Mouse (Mus musculus) forebrain, embryonic 10.5 days (tissue): ENCODE results near the gene Rras. TPM values are rescaled to one million over a fixed set of nuclear protein-coding genes. Genes with fewer than 3 reads are reported as not detected.

ENCODE experiments used
- DNase-seq: peaks from one replicate; pipeline ENCODE4 v3.0.0-alpha.2; 2017; ENCODE audit warnings: low spot score; ENCODE audit errors: extremely low spot score
- H3K27ac ChIP-seq: fragments of 300-500 bp; sonication (generic); 2 replicates; pipeline ENCODE4 v1.5.1; 2016; ENCODE audit warnings: mild to moderate bottlenecking
- H3K27me3 ChIP-seq: fragments of 300-500 bp; sonication (generic); 2 replicates; pipeline ENCODE4 v1.6.1; 2016; ENCODE audit warnings: mild to moderate bottlenecking; ENCODE audit not compliant: poor library complexity, severe bottlenecking
- H3K36me3 ChIP-seq: fragments of 300-500 bp; sonication (generic); replicated peaks from 2 replicates; pipeline ENCODE4 v1.6.1; 2016; ENCODE audit warnings: mild to moderate bottlenecking, moderate library complexity
- H3K4me1 ChIP-seq: fragments of 300-500 bp; sonication (generic); 2 replicates; pipeline ENCODE4 v1.6.1; 2016
- H3K4me3 ChIP-seq: fragments of 300-500 bp; sonication (generic); 2 replicates; pipeline ENCODE4 v1.5.1; 2016; ENCODE audit warnings: mild to moderate bottlenecking, moderate library complexity
- H3K9me3 ChIP-seq: fragments of 300-500 bp; sonication (generic); 2 replicates; pipeline ENCODE4 v1.6.1; 2016; ENCODE audit warnings: mild to moderate bottlenecking, moderate library complexity
- WGBS: fragments of 180-500 bp; shearing (Covaris S2); methylation state at CpG from one replicate; pipeline ENCODE4 v1.1.7; 2016; 5-methylcytosine and 5-hydroxymethylcytosine counted together
- polyA plus RNA-seq: library from polyadenylated mRNA; unstranded; fragments of >200 nt; fragmentation: Nextera tagmentation; extraction: Ambion mirVana; gene quantifications from 2 replicates; pipeline ENCODE4 v1.2.1, GENCODE M21; 2016

The Rras gene
- polyA plus RNA-seq, 1 experiment from 2014 or later: 15.0 TPM

DNA sequence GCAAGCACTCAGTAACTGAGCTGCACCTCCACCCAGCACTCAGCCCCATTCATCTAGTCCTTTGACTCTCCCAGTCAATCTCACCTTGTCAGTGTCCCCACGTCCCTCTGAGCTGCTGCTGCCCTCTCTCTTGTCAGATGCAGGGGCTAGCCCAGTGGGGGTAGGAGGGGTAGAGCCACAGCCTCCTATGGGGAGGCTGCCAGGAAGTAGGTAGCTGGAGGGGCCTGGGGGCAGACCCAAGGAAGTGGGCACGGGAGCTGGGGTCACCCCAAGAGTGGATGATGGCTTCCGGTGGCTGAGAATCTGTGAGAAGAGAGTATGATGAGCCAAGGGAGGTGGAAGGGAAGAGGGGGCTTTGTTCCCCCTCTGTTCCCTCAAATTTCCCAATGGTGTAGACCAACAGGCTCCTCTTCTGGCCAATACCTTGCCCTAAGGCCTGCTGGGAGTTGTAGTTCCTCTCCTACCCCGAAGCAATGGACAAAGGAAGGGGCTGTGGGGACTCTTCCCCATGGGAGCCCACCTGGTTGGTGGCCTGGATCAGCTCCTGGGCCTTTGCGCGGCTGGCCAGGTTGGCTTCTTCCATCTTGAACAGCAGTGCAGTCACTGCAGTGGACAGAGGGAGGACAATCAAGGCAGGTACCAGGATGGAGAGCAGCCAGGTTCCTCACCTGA, 12.3 kb upstream of the Rras start:
- H3K4me3 ChIP-seq: no peak overlapping the region
- DNase-seq: no peak
- peaks cover 100% of the 10 kb centered on the region for H3K36me3 ChIP-seq
- 0 out of 2 replicates have a peak, but pooled peaks cover 2% of the 10 kb centered on the region for H3K4me1 ChIP-seq
- no peaks in the 10 kb centered on the region for H3K9me3 ChIP-seq
- no peak overlapping the region for H3K27ac ChIP-seq
- WGBS: 93% methylated on average over 6 of the region's 6 CpGs
- no peaks in the 10 kb centered on the region for H3K27me3 ChIP-seq

DNA sequence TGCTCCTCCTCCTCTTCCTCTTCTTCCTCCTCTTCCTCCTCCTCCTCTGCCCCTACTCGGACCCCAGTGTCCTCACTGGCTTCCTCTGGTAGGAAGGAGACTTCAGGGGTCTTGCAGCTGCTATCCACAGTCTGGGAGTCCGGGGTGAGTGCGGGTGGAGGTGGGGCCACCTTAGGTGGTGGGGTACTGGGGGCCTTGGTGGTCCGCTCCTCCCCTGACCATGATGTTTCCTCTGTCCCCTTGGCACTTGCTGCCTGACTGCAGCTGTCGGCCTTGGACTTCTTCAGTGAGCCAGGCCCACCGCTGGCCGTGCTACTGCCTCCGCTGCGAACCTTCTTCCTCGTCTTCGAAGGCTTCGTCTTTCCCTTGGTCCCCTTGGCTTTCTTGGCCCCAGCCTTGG, 11.3 kb upstream of the Rras start:
- no peak overlapping the region for H3K27ac ChIP-seq
- H3K4me3 ChIP-seq: no peak overlapping the region; the same call in 1 of the 2 replicates
- H3K4me1 ChIP-seq: 0 out of 2 replicates have a peak, but pooled peaks cover 2% of the 10 kb centered on the region
- H3K9me3 ChIP-seq: no peaks in the 10 kb centered on the region
- WGBS: 95% methylated on average over 12 of the region's 12 CpGs
- no peak for DNase-seq
- no peaks in the 10 kb centered on the region for H3K27me3 ChIP-seq
- H3K36me3 ChIP-seq: peaks cover 100% of the 10 kb centered on the region

DNA sequence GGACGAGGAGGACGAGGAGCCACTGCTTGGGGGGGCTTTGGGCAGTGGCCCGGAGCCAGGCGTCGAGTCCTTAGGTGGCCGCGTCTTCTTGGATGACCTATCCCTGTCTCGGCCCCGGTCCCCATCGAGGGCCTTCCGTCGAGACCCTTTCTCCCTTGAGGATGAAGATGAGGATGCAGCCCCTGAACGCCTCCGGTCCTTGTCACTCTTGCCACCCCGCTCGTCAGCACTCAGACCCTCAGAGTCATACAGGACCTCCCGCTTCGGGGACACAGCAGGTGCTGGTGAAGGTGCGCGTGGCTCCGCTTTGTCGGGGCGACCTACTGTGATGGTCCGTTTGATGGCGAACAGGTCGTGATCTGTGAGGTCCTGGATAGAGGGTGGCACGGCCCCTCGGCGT, 10.6 kb upstream of the Rras start:
- DNase-seq: no peak
- H3K27me3 ChIP-seq: no peaks in the 10 kb centered on the region
- 0 out of 2 replicates have a peak, but pooled peaks cover 2% of the 10 kb centered on the region for H3K4me1 ChIP-seq
- H3K27ac ChIP-seq: no peak overlapping the region
- H3K9me3 ChIP-seq: no peaks in the 10 kb centered on the region
- peaks cover 100% of the 10 kb centered on the region for H3K36me3 ChIP-seq
- no peak overlapping the region; the same call in 1 of the 2 replicates for H3K4me3 ChIP-seq
- 95% methylated on average over 29 of the region's 29 CpGs for WGBS

DNA sequence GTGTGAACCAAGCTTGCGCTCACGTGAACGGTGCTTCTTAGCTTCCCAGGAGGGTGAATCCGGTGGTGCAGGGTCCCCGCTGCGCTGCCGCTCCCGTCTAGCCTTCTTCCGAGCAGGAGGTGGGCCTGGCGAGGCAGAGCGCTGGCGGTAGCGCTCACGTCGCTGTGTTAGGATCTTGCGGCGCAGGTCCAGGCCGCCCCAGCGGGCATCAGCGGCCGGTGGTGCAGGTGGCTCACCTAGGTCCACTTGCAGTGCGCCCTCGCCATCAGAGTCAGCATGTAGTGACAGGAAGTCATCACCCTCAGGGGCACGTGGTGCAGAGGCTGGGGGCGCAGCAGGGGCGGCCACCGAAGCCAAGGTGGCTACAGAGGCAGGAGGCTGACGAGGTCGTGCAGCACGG, 9.9 kb upstream of the Rras start:
- 96% methylated on average over 30 of the region's 30 CpGs for WGBS
- H3K27ac ChIP-seq: no peak overlapping the region
- peaks cover 100% of the 10 kb centered on the region for H3K36me3 ChIP-seq
- H3K4me1 ChIP-seq: 0 out of 2 replicates have a peak, but pooled peaks cover 2% of the 10 kb centered on the region
- H3K9me3 ChIP-seq: no peaks in the 10 kb centered on the region
- H3K27me3 ChIP-seq: no peaks in the 10 kb centered on the region
- peak overlapping the region; percentile 5; the same call in 1 of the 2 replicates for H3K4me3 ChIP-seq
- DNase-seq: no peak

DNA sequence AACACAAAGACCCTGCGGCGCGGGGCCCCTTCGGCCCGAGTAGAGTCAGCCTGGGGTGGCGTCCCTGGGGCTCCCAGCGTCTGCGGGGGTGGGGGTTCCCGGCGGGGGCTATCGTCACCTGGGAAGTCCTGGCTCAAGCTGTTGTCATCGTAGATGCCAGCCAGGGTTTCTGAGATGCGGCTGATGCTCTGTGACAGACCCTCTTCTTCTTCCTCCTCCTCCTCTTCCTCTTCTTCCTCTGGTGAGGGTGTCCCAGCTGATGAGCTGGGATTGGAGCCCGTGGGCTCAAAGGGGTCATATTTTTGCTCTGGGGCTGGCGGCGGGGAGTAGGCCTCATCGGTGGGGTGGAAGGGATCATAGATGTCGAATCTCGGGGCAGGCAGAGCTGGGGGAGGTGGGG, 9.3 kb upstream of the Rras start:
- H3K4me3 ChIP-seq: peak overlapping the region; percentile 5; the same call in 1 of the 2 replicates
- 96% methylated on average over 19 of the region's 19 CpGs for WGBS
- H3K9me3 ChIP-seq: no peaks in the 10 kb centered on the region
- 0 out of 2 replicates have a peak, but pooled peaks cover 2% of the 10 kb centered on the region for H3K4me1 ChIP-seq
- no peaks in the 10 kb centered on the region for H3K27me3 ChIP-seq
- no peak overlapping the region for H3K27ac ChIP-seq
- H3K36me3 ChIP-seq: peaks cover 100% of the 10 kb centered on the region
- DNase-seq: no peak

DNA sequence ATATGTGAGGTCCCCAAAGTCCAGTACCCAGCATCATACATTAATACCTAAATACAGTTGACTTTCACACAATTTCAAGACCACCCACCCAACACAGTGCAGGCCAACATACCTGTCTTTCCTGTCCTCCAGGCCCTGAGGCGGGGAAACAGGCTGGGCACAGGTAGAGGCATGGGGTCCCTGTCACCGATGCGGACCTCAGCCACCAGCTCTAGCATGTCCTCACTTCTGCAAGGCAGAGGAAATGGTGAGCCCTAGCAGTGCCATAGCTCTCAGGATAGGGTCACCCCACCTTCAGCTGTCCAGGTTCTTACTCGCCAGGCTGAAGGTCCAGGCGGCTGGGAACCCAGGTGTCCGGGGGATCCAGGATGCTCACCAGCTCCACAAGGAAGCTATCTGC, 5.8 kb upstream of the Rras start:
- H3K36me3 ChIP-seq: peaks cover 70% of the 10 kb centered on the region
- 96% methylated on average over 6 of the region's 6 CpGs for WGBS
- no peak overlapping the region for H3K27ac ChIP-seq
- peaks cover 22% of the 10 kb centered on the region for H3K4me1 ChIP-seq
- no peaks in the 10 kb centered on the region for H3K9me3 ChIP-seq
- DNase-seq: no peak
- H3K4me3 ChIP-seq: peak overlapping the region; percentile 14; the same call in 1 of the 2 replicates
- no peaks in the 10 kb centered on the region for H3K27me3 ChIP-seq

DNA sequence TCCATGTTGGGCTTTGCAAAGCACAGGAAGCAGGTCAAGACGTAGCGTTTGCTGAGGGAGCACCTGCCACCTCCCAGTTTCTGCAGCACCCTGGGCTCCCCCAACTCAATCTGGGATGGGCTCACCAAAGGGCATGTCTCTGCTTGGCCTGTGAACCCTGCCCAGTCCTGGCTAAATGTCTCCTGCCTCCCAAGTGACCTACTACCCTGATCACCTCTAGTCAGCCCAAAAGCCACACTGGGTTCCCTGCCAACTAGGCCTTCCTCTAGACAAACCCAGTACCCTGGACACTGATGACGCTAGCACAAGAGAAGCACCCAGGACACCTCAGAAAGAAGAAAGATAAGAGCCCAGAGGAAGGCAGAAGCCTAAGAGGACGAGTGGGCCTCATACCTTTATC, 4.9 kb upstream of the Rras start:
- WGBS: 82% methylated on average over 4 of the region's 4 CpGs
- DNase-seq: no peak
- Histone ChIP-seq H3K27ac (no peak overlapping the region), H3K36me3 (peaks cover 62% of the 10 kb centered on the region), H3K9me3 (no peaks in the 10 kb centered on the region), H3K4me3 (peak overlapping the region; percentile 14; the same call in 1 of the 2 replicates), H3K27me3 (no peaks in the 10 kb centered on the region), H3K4me1 (peaks cover 26% of the 10 kb centered on the region)

DNA sequence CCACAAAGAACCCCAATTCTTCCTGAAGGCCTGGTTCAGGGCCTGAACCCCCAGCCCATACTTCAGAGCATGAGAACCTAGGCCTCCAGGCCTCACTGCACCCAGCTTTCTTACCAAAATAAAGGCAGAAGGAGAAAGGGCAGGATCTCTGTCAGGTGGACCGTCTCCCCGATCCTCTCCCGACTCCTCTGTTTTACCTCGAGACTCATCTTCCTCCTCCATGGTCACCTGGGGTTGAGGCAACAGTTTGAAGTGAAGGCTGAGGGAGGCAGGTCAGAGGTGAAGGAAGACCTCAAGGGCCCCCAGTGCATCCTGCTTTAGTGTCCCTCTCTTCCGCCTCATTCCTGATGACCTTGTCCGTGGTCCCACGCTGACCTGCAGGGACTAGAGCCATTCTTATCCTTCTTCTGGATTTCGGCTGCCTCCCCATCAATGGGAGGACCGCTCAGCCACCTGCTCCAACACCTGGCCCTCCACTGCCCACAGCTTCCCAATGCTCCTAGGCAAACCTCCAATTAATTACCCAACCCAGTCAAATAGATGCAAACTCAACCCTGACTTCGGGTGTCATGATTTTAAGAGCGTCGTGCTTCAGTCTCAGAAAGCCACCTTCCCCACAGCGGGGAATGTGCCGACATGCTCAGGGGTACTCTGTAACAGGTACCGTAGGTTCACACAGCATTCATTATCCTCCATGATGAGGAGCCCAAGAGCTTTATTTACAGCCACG, 4.2 kb upstream of the Rras start:
- Histone ChIP-seq H3K4me3 (peak overlapping the region; percentile 89; the same call in 1 of the 2 replicates), H3K9me3 (no peaks in the 10 kb centered on the region), H3K4me1 (peaks cover 33% of the 10 kb centered on the region), H3K27me3 (peaks cover 5% of the 10 kb centered on the region), H3K27ac (no peak overlapping the region), H3K36me3 (peaks cover 55% of the 10 kb centered on the region)
- no peak for DNase-seq
- WGBS: 94% methylated on average over 16 of the region's 16 CpGs

DNA sequence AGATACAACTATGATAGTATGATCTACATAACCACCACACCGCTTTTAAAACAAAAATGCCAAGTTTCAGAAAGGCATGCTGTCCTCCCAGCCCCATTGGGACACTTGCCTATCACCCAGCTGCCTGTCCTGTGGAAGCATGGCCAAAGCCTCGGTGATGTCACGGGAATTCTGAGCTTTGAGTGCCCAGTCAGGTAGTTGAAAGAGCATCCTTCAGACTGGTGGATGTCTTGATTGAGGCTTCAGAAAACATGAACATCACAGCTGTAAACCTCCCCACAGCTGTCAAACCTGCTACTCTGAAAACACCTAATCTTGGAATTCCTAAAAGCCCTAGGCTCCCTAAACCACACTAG, 3.7 kb upstream of the Rras start:
- Histone ChIP-seq H3K36me3 (peaks cover 50% of the 10 kb centered on the region), H3K4me1 (peaks cover 39% of the 10 kb centered on the region), H3K9me3 (no peaks in the 10 kb centered on the region), H3K27ac (no peak overlapping the region), H3K4me3 (peak overlapping the region; percentile 89; the same call in 1 of the 2 replicates), H3K27me3 (peaks cover 11% of the 10 kb centered on the region)
- WGBS: 94% methylated on average over 3 of the region's 3 CpGs
- no peak for DNase-seq

DNA sequence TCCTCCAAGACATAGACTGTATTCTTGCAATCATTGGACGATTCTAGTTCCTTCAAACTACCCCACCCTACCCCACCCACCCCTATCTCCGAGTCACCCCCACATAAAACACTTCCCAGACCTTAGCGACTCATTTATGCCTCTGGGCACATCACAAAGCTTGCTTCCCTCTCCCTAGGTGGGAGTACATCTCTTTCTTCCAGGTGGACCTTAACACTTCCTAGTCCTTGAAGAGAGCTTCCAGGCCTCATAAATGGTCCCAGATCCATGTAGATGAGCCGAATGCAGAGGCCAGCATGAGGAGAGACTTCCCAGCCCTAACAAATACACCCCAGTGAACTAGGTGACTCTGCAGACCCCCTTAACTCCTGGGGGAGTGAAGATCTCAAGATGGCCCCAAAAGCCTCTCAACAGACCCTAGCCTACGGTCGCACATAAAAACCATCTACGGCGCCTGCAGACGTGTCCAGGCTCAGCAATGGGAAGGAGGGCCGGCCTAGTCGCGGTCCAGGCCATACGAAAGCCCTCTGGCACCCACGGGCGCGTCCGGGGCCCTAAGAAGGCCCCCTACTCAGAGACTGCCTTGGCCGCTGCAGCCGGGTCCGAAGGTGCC, 2.3 kb upstream of the Rras start:
- peak overlapping the region; percentile 89 for H3K4me3 ChIP-seq
- peak overlapping the region; percentile 95 for H3K27ac ChIP-seq
- peaks cover 36% of the 10 kb centered on the region for H3K36me3 ChIP-seq
- WGBS: 3% methylated on average over 20 of the region's 20 CpGs
- peaks cover 48% of the 10 kb centered on the region for H3K4me1 ChIP-seq
- H3K27me3 ChIP-seq: peaks cover 24% of the 10 kb centered on the region
- no peak for DNase-seq
- H3K9me3 ChIP-seq: no peaks in the 10 kb centered on the region

DNA sequence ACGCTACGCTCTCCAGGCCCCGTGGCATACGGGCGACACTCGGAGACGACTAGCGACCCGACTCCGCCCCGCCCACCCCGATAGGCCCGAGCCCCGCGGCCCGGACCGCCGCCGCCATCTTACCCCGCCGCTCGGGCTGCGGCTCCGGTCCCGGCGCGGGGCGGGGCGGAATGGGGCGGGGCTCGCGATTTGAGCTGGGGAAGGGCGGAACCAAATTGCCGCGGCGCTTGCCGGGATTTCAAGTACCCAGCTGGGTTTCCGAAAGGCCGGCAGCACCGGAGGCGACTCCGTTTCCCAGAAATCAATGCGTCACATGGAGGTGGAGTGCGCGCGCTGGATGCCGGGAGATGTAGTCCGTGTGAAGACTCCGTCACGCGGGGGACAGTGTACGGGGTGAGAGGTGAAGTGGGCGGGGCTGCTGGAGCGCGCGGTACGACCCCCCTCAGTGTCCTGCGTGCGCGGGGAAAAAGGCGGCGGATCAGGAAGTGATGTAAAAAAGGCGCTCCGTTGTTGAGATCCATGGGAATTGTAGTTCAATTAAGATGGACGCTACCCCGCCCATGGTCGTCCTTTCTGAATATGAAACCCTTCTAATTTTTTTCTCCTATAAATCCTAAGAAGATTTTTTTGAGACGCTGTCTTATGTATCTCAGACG, 1.7 kb upstream of the Rras start, which contains the start of gene Scaf1:
Scaf1 (minus strand) TSS at position 407 of the 656 bp plus-strand sequence.
- WGBS: under 1% methylated on average over 69 of the region's 69 CpGs
- Histone ChIP-seq H3K27me3 (peaks cover 27% of the 10 kb centered on the region), H3K9me3 (no peaks in the 10 kb centered on the region), H3K36me3 (peaks cover 29% of the 10 kb centered on the region), H3K4me1 (peaks cover 48% of the 10 kb centered on the region), H3K27ac (peak within 1 kb of the TSS; percentile 95), H3K4me3 (peak within 1 kb of the TSS; percentile 89)
- DNase-seq: peak; percentile 100

DNA sequence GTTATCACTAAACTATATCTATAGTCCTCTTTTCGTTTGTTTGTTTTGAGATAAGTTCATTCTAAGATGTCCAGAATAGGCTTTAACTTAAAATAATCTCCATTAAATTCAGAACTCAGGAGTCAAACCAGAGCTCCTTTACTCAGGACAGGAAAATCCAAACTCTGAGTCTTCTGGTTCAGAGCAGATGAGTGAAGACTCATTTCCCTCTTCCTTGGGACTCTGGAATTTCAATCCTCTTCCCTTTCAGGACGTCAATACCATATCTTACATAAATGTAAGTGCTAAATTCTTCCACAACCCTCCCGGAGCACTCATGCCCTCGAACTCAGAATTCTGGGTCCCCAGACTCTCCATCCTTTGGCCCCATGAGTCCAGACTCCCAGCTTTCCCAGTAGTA, 1.0 kb upstream of the Rras start:
- Histone ChIP-seq H3K27me3 (peaks cover 27% of the 10 kb centered on the region), H3K4me3 (peak overlapping the region; percentile 89), H3K9me3 (no peaks in the 10 kb centered on the region), H3K27ac (peak overlapping the region; percentile 95), H3K4me1 (peaks cover 48% of the 10 kb centered on the region), H3K36me3 (peaks cover 23% of the 10 kb centered on the region)
- no peak for DNase-seq
- WGBS: 6% methylated on average over 4 of the region's 4 CpGs
